Comparison of ENCODE assay signal across 18 mouse cellular contexts in the genomic region with DNA sequence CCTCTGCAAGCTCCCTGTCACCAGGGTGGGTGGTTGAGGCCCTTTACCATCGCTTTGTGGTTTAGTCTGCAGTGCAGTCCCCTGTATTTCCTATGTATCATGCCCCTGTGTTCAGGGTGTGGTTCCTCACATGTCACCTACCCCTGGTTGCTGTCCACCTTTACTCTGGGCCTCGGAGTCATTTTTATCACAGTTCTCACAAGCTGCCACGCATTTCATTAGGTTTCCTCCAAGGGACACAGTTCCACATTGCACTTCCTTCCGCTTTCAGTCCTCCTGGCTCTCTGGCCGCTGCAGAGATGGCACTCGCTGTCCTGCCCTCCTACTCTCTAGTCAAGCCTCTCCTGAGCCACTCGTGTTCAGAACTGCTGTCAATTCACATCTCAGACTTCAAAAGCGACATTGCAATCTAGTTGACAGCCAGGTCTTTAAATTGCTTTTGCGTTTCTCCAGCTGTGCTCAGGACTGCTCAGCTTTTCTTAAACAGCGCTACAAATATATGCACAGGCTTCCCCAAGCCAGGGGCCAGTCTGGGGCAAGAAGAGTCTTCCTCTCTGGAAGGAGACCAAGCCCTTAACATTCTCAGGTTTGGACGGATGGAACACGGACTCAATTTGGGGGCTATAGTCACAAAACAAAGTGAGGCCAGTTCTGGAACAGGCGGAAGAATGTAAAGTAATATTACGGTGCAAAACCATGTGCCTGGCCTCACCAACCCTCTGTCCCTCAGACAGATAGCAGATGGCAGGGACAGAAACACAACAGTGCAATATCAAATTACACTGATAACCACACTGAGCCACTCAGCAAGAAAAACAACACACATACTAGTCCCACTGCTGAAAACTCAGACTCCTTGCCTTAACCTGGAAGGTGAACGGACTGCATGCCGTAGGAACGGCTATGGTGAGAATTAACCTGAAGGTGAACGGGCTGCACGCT. TPM values are rescaled to one million over a fixed set of nuclear protein-coding genes. Genes with fewer than 3 reads are reported as not detected.
DNase-seq lines count a peak whose midpoint lies in the region; ATAC-seq and TF ChIP-seq lines count a peak whose summit lies in the region.
"Had no signal": no experiment of that assay in that cellular context is flagged by ENCODE, and none has a peak within 500 bp of the region (broad histone marks: within the 10 kb centered on the region; RNA-seq: fewer than 3 reads in every experiment).

No protein-coding gene starts in this region.

- no peaks in the 10 kb centered on the region for H3K9me3 ChIP-seq in intestine, embryonic 15.5 days
- no peaks in the 10 kb centered on the region for H3K9me3 ChIP-seq in intestine, postnatal 0 days (ENCODE audit: control insufficient read depth)
- H3K9me3 ChIP-seq in MEL (replicated peaks; ENCODE audit: insufficient read depth, low read length): no peaks in the 10 kb centered on the region
- H3K9me3 ChIP-seq: limb, embryonic 15.5 days; midbrain, embryonic 12.5 days had no signal

- peaks cover 57% of the 10 kb centered on the region for H3K36me3 ChIP-seq in intestine, embryonic 15.5 days
- peaks cover 93% of the 10 kb centered on the region for H3K36me3 ChIP-seq in intestine, postnatal 0 days (ENCODE audit: control insufficient read depth, insufficient read depth)
- peaks cover 0 to 4% of the 10 kb centered on the region in 2 experiments; a peak in 2 of 4 replicates for H3K36me3 ChIP-seq in MEL (ENCODE audit: control insufficient read depth in 1 of 2, insufficient read depth in 2 of 2, low read length in 2 of 2)

- TF ChIP-seq POLR2A in MEL (IDR thresholded peaks at IDR 0.05; ENCODE audit: control insufficient read depth in 1 of 2, insufficient read depth in 1 of 2, low read depth in 1 of 2, low read length in 2 of 2, poor library complexity in 1 of 2): no peak

- H3K4me1 ChIP-seq in intestine, embryonic 15.5 days (replicated peaks): no peaks in the 10 kb centered on the region
- no peaks in the 10 kb centered on the region for H3K4me1 ChIP-seq in intestine, postnatal 0 days (replicated peaks; ENCODE audit: control insufficient read depth, insufficient read depth, low read length)
- H3K4me1 ChIP-seq in MEL (ENCODE audit: control insufficient read depth in 1 of 2, insufficient read depth in 2 of 2, low read length in 2 of 2): peaks cover 3 to 10% of the 10 kb centered on the region in 2 experiments; a peak in 3 of 4 replicates
- H3K4me1 ChIP-seq: limb, embryonic 15.5 days; midbrain, embryonic 12.5 days had no signal

- no peak for TF ChIP-seq CTCF in intestine, postnatal 0 days (IDR thresholded peaks at IDR 0.05; ENCODE audit: low read depth)
- no peak for TF ChIP-seq CTCF in MEL (IDR thresholded peaks at IDR 0.05 in 2 of 3, conservative IDR thresholded peaks at IDR 0.05 in 1 of 3; ENCODE audit: control insufficient read depth in 1 of 3, insufficient read depth in 1 of 3, low read depth in 2 of 3, low read length in 3 of 3, poor library complexity in 1 of 3, severe bottlenecking in 1 of 3)

- H3K9ac ChIP-seq in intestine, embryonic 15.5 days: no peak overlapping the region; the same call in 1 of the 2 replicates
- H3K9ac ChIP-seq in intestine, postnatal 0 days (ENCODE audit: low read depth, low read length): no peak overlapping the region
- H3K9ac ChIP-seq in MEL (ENCODE audit: control insufficient read depth, low read depth, low read length, poor library complexity, severe bottlenecking): no peak overlapping the region
- H3K9ac ChIP-seq: hindbrain, embryonic 14.5 days; limb, embryonic 15.5 days; midbrain, embryonic 12.5 days had no signal

- TF ChIP-seq RAD21 in MEL (IDR thresholded peaks at IDR 0.05; ENCODE audit: low read depth, low read length): no peak

- H3K27me3 ChIP-seq in intestine, embryonic 15.5 days (replicated peaks): no peaks in the 10 kb centered on the region
- no peaks in the 10 kb centered on the region for H3K27me3 ChIP-seq in intestine, postnatal 0 days (replicated peaks; ENCODE audit: control insufficient read depth, insufficient read depth, low read length)
- no peaks in the 10 kb centered on the region for H3K27me3 ChIP-seq in MEL (ENCODE audit: control insufficient read depth in 1 of 2, insufficient read depth in 2 of 2, low read length in 2 of 2)
- H3K27me3 ChIP-seq: limb, embryonic 15.5 days; midbrain, embryonic 12.5 days had no signal

- no peak for TF ChIP-seq EP300 in MEL (IDR thresholded peaks at IDR 0.05; ENCODE audit: low read depth in 1 of 2, low read length in 2 of 2)

- WGBS in intestine, embryonic 15.5 days: 86% methylated on average over 19 of the region's 19 CpGs
- 84% methylated on average over 19 of the region's 19 CpGs for WGBS in intestine, postnatal 0 days

- peak; percentile 42 for DNase-seq in MEL (ENCODE audit: low read depth, low spot score)
- DNase-seq in adrenal gland, postnatal 10 days: no peak
- no peak for DNase-seq in urinary bladder, postnatal 10 days (ENCODE audit: low spot score)
- DNase-seq: adrenal gland, adult 2 months; cerebellum, adult 18-20 months; lung, adult 18-20 months; lung, postnatal 36 days had no signal

- ATAC-seq in intestine, embryonic 15.5 days: no peak
- ATAC-seq in intestine, postnatal 0 days: no peak
- ATAC-seq in granulocyte monocyte progenitor cell, adult 5-6 weeks (replicated peaks; ENCODE audit: poor library complexity, severe bottlenecking): peak; percentile 45
- ATAC-seq in neutrophil, adult 5-6 weeks (ENCODE audit: extremely low read depth, insufficient number of reproducible peaks, low FRiP score, poor library complexity, severe bottlenecking): peak; percentile 27; the same call in 1 of the 2 replicates
- ATAC-seq: forebrain, embryonic 14.5 days; intestine, embryonic 16.5 days had no signal

- no peak overlapping the region for H3K4me3 ChIP-seq in intestine, embryonic 15.5 days (replicated peaks)
- no peak overlapping the region for H3K4me3 ChIP-seq in intestine, postnatal 0 days (ENCODE audit: low read depth, low read length)
- H3K4me3 ChIP-seq in MEL (ENCODE audit: control insufficient read depth in 1 of 2, insufficient read depth in 1 of 2, low read depth in 2 of 2, low read length in 2 of 2): no peak overlapping the region
- H3K4me3 ChIP-seq: erythroblast, embryonic 14.5 days; limb, embryonic 15.5 days; midbrain, embryonic 12.5 days had no signal

- no peak overlapping the region for H3K4me2 ChIP-seq in intestine, embryonic 15.5 days (replicated peaks)
- no peak overlapping the region for H3K4me2 ChIP-seq in intestine, postnatal 0 days (replicated peaks; ENCODE audit: low read depth)
- H3K4me2 ChIP-seq: hindbrain, embryonic 14.5 days; limb, embryonic 15.5 days; midbrain, embryonic 12.5 days had no signal

- 0 out of 2 replicates have a peak overlapping the region, but pooled peaks have one; percentile 6 for H3K27ac ChIP-seq in intestine, embryonic 15.5 days
- H3K27ac ChIP-seq in intestine, postnatal 0 days (ENCODE audit: low read depth, low read length): no peak overlapping the region
- H3K27ac ChIP-seq in MEL (ENCODE audit: control insufficient read depth, low read depth, low read length): peak overlapping the region; percentile 10; the same call in 1 of the 2 replicates
- H3K27ac ChIP-seq: hindbrain, embryonic 14.5 days; limb, embryonic 15.5 days; midbrain, embryonic 12.5 days had no signal

- no peaks in the 10 kb centered on the region for H3K79me2 ChIP-seq in MEL (ENCODE audit: control insufficient read depth, insufficient read depth, low read length, poor library complexity)

TF ChIP-seq in MEL, 35 proteins besides CTCF, POLR2A, EP300 and RAD21 (continues in another document):
- no peak for TF ChIP-seq KAT2A (conservative IDR thresholded peaks at IDR 0.05; ENCODE audit: low read depth, low read length)
- peak; percentile 54 for TF ChIP-seq SIN3A (IDR thresholded peaks at IDR 0.05; ENCODE audit: low read length)
- no peak for TF ChIP-seq CHD2 (IDR thresholded peaks at IDR 0.05; ENCODE audit: low read length)
- TF ChIP-seq BHLHE40 (IDR thresholded peaks at IDR 0.05; ENCODE audit: borderline replicate concordance, low read depth, low read length): no peak
- no peak for TF ChIP-seq POLR2AphosphoS2 (IDR thresholded peaks at IDR 0.05; ENCODE audit: low read length)
- no peak for TF ChIP-seq UBTF (IDR thresholded peaks at IDR 0.05; ENCODE audit: borderline replicate concordance, insufficient read depth, low read depth, low read length)
- TF ChIP-seq RCOR1 (IDR thresholded peaks at IDR 0.05; ENCODE audit: low read depth, low read length): no peak
- TF ChIP-seq SMC3 (IDR thresholded peaks at IDR 0.05; ENCODE audit: low read depth, low read length): no peak
- TF ChIP-seq CHD1 (IDR thresholded peaks at IDR 0.05; ENCODE audit: low read depth, low read length): no peak
- no peak for TF ChIP-seq ZC3H11A (IDR thresholded peaks at IDR 0.05; ENCODE audit: low read depth, low read length)
- no peak for TF ChIP-seq USF1 (IDR thresholded peaks at IDR 0.05; ENCODE audit: low read depth, low read length)
- TF ChIP-seq MAFK (IDR thresholded peaks at IDR 0.05; ENCODE audit: borderline replicate concordance, low read depth, low read length): no peak
- no peak for TF ChIP-seq E2F4 (IDR thresholded peaks at IDR 0.05; ENCODE audit: borderline replicate concordance, low read depth, low read length)
- TF ChIP-seq NELFE (IDR thresholded peaks at IDR 0.05; ENCODE audit: low read depth, low read length): no peak
- no peak for TF ChIP-seq ZMIZ1 (IDR thresholded peaks at IDR 0.05; ENCODE audit: low read depth, low read length)
- 0 out of 2 replicates have a peak, but pooled peaks have one; percentile 26 for TF ChIP-seq MYC (IDR thresholded peaks at IDR 0.05; ENCODE audit: low read depth, low read length)
- TF ChIP-seq ETS1 (IDR thresholded peaks at IDR 0.05; ENCODE audit: low read depth, low read length): peak; percentile 29; the same call in 1 of the 2 replicates
- TF ChIP-seq POLR2AphosphoS5 (IDR thresholded peaks at IDR 0.05; ENCODE audit: borderline replicate concordance, low read depth, low read length): no peak
- peak; percentile 42; the same call in 1 of the 2 replicates for TF ChIP-seq MAX (IDR thresholded peaks at IDR 0.05; ENCODE audit: low read length)
- TF ChIP-seq GATA1 (IDR thresholded peaks at IDR 0.05; ENCODE audit: low read depth, low read length): peak; percentile 59
- no peak for TF ChIP-seq MYB (IDR thresholded peaks at IDR 0.05; ENCODE audit: low read depth, low read length)

RNA-seq across cellular contexts. Expression of a gene that starts 51.4 kb away (rescaled TPM):
- polyA plus RNA-seq in intestine, embryonic 15.5 days (2015; fragmentation: Nextera tagmentation; extraction: Ambion mirVana): 1.3 and 2.0 TPM in 2 replicates
- polyA plus RNA-seq in intestine, postnatal 0 days (2015; fragmentation: Nextera tagmentation; extraction: Ambion mirVana): 0.81 and 0.92 TPM in 2 replicates
- 5.3 and 6.0 TPM in 2 replicates for total RNA-seq in MEL (2012; rRNA removed)
- polyA plus RNA-seq in MEL (2012; ENCODE audit: insufficient read depth in 1 of 2, insufficient read length in 2 of 2, low read depth in 1 of 2, low replicate concordance in 2 of 2, missing spikeins in 1 of 2): 10 to 100 TPM in 1 of 2 experiments, not detected in 1; 10.4 TPM
- 0.45 TPM in 1 of 2 replicates, not detected in the other for total RNA-seq in granulocyte monocyte progenitor cell, adult 5-6 weeks (2014; fragmentation: Nextera tagmentation)
- not detected in 2 replicates for total RNA-seq in granulocyte monocyte progenitor cell, adult 5-6 weeks (2017)
- not detected in 2 replicates for total RNA-seq in neutrophil, adult 5-6 weeks (2017)
- total RNA-seq in adrenal gland, postnatal 10 days (2021): 1 to 10 TPM; 3.2 to 4.2 TPM
- total RNA-seq: common myeloid progenitor, adult 5-6 weeks had no signal

Comparison
In these comparisons a context has a peak if more than half of its experiments do, and no peak if none do; other contexts are left out.
1. ATAC-seq: peak in granulocyte monocyte progenitor cell, adult 5-6 weeks (single experiment) and neutrophil, adult 5-6 weeks (single experiment); none in intestine, embryonic 15.5 days (single experiment) and intestine, postnatal 0 days (single experiment).